Mouse (Mus musculus) hindbrain, embryonic 11.5 days (tissue): Measurements from ENCODE around the gene Ogg1. TPM values are rescaled to one million over a fixed set of nuclear protein-coding genes. Genes with fewer than 3 reads are reported as not detected.

Source experiments
- ATAC-seq: fragments of 200-750 bp; cut with Nextera tagmentation; 2 replicates; pipeline ENCODE4 v1.8.0; 2017; ENCODE audit warnings: mild to moderate bottlenecking, moderate TSS enrichment, moderate library complexity; ENCODE audit not compliant: low FRiP score
- DNase-seq: peaks from one replicate; pipeline ENCODE4 v3.0.0-alpha.2; 2015; ENCODE audit warnings: low spot score
- H3K27ac ChIP-seq: fragments of 300-500 bp; sonication (generic); 2 replicates; pipeline ENCODE4 v1.5.1; 2014; ENCODE audit warnings: mild to moderate bottlenecking, low read depth, low read length
- H3K27me3 ChIP-seq: fragments of 300-500 bp; sonication (generic); 2 replicates; pipeline ENCODE4 v1.6.1; 2014; ENCODE audit warnings: mild to moderate bottlenecking, low read length, moderate library complexity, mixed read lengths; ENCODE audit not compliant: control insufficient read depth, insufficient read depth
- H3K36me3 ChIP-seq: fragments of 300-500 bp; sonication (generic); 2 replicates; pipeline ENCODE4 v1.6.1; 2014; ENCODE audit warnings: mild to moderate bottlenecking, low read length, moderate library complexity, mixed read lengths; ENCODE audit not compliant: control insufficient read depth, insufficient read depth
- H3K4me1 ChIP-seq: fragments of 300-500 bp; sonication (generic); replicated peaks from 2 replicates; pipeline ENCODE4 v1.6.1; 2014; ENCODE audit warnings: low read length, mixed read lengths; ENCODE audit not compliant: control insufficient read depth, insufficient read depth
- H3K4me2 ChIP-seq: fragments of 300-500 bp; sonication (generic); replicated peaks from 2 replicates; pipeline ENCODE4 v1.6.1; 2014; ENCODE audit warnings: mild to moderate bottlenecking, low read depth, low read length
- H3K4me3 ChIP-seq: fragments of 300-500 bp; sonication (generic); 2 replicates; pipeline ENCODE4 v1.5.1; 2014; ENCODE audit warnings: low read depth, low read length
- H3K9ac ChIP-seq: fragments of 300-500 bp; sonication (generic); 2 replicates; pipeline ENCODE4 v1.6.1; 2014; ENCODE audit warnings: low read depth, low read length
- H3K9me3 ChIP-seq: fragments of 300-500 bp; sonication (generic); 2 replicates; pipeline ENCODE4 v1.6.1; 2016; ENCODE audit warnings: low read length; ENCODE audit not compliant: control insufficient read depth
- WGBS: fragments of 180-500 bp; shearing (Covaris S2); extraction: QIAGEN DNeasy Blood & Tissue Kit; methylation state at CpG from one replicate; pipeline ENCODE4 v1.1.7; 2014; 5-methylcytosine and 5-hydroxymethylcytosine counted together
- polyA plus RNA-seq: library from polyadenylated mRNA; unstranded; fragments of >200 nt; fragmentation: Nextera tagmentation; extraction: Ambion mirVana; gene quantifications from 2 replicates; pipeline ENCODE4 v1.2.1, GENCODE M21; 2014

The Ogg1 gene
- polyA plus RNA-seq, 1 experiment from 2014 or later = 10.5 TPM

GRCm38 (mm10) chr6:113384351-113384927 is 57.7 kb downstream of the Ogg1 start:
- Histone ChIP-seq H3K4me1 (no peaks in the 10 kb centered on the region; the same call in 1 of the 2 replicates), H3K27me3 (no peaks in the 10 kb centered on the region), H3K9ac (no peak overlapping the region), H3K27ac (no peak overlapping the region), H3K4me2 (no peak overlapping the region), H3K9me3 (no peaks in the 10 kb centered on the region), H3K4me3 (no peak overlapping the region), H3K36me3 (peaks cover 15% of the 10 kb centered on the region)
- 93% methylated on average over 8 of the region's 8 CpGs for WGBS
- ATAC-seq (no peak), DNase-seq (no peak)

Other genes with a start within 250 kb of the Ogg1 start
- 74.7 and 91.1 TPM in 2 replicates for gene Setd5, start 249.6 kb upstream of the Ogg1 start, polyA plus RNA-seq
- 7.0 and 7.9 TPM in 2 replicates for gene Lhfpl4, start 131.6 kb upstream of the Ogg1 start, polyA plus RNA-seq
- gene Mtmr14, start 89.1 kb upstream of the Ogg1 start, polyA plus RNA-seq = 44.7 and 46.8 TPM in 2 replicates
- 0.24 and 0.29 TPM in 2 replicates for gene Cpne9, start 44.7 kb upstream of the Ogg1 start, polyA plus RNA-seq
- 19.4 and 22.0 TPM in 2 replicates for gene Brpf1, start 19.8 kb upstream of the Ogg1 start, polyA plus RNA-seq
- gene Camk1, start 17.0 kb downstream of the Ogg1 start, polyA plus RNA-seq = 56.3 and 57.7 TPM in 2 replicates
- gene Tada3, start 50.9 kb downstream of the Ogg1 start, polyA plus RNA-seq = 56.3 and 60.2 TPM in 2 replicates
- 208 and 210 TPM in 2 replicates for gene Arpc4, start 51.1 kb downstream of the Ogg1 start, polyA plus RNA-seq
- 4.1 and 4.2 TPM in 2 replicates for gene Ttll3, start 62.3 kb downstream of the Ogg1 start, polyA plus RNA-seq
- gene Rpusd3, start 92.4 kb downstream of the Ogg1 start, polyA plus RNA-seq = 23.0 and 26.3 TPM in 2 replicates
- not detected in 2 replicates for gene Cidec, start 108.8 kb downstream of the Ogg1 start, polyA plus RNA-seq
- gene Jagn1, start 115.6 kb downstream of the Ogg1 start, polyA plus RNA-seq = 75.1 and 79.7 TPM in 2 replicates
- 0.77 and 0.88 TPM in 2 replicates for gene Il17re, start 131.5 kb downstream of the Ogg1 start, polyA plus RNA-seq
- 2.7 and 3.2 TPM in 2 replicates for gene Il17rc, start 144.5 kb downstream of the Ogg1 start, polyA plus RNA-seq
- 29.6 and 32.6 TPM in 2 replicates for gene Creld1, start 156.3 kb downstream of the Ogg1 start, polyA plus RNA-seq
- 0.73 and 0.77 TPM in 2 replicates for gene Prrt3, start 175.0 kb downstream of the Ogg1 start, polyA plus RNA-seq
- gene Emc3, start 204.7 kb downstream of the Ogg1 start, polyA plus RNA-seq = 90.5 and 90.7 TPM in 2 replicates
- gene Fancd2, start 204.7 kb downstream of the Ogg1 start, polyA plus RNA-seq = 10.8 and 14.3 TPM in 2 replicates